Mouse (Mus musculus) intestine, postnatal 0 days (tissue): ENCODE results near the gene Akap8. TPM values are rescaled to one million over a fixed set of nuclear protein-coding genes. Genes with fewer than 3 reads are reported as not detected.

ENCODE experiments used
- ATAC-seq: fragments of 200-750 bp; cut with Nextera tagmentation; 2 replicates; pipeline ENCODE4 v1.8.0; 2017; ENCODE audit warnings: mild to moderate bottlenecking, moderate TSS enrichment, moderate library complexity
- H3K27ac ChIP-seq: fragments of 300-500 bp; sonication (generic); 2 replicates; pipeline ENCODE4 v1.5.1; 2014; ENCODE audit warnings: mild to moderate bottlenecking, low read depth, low read length, moderate library complexity
- H3K27me3 ChIP-seq: fragments of 300-500 bp; sonication (generic); replicated peaks from 2 replicates; pipeline ENCODE4 v1.6.1; 2014; ENCODE audit warnings: low read length, mixed read lengths; ENCODE audit not compliant: control insufficient read depth, insufficient read depth
- H3K36me3 ChIP-seq: fragments of 300-500 bp; sonication (generic); 2 replicates; pipeline ENCODE4 v1.6.1; 2014; ENCODE audit warnings: mild to moderate bottlenecking, moderate library complexity; ENCODE audit not compliant: control insufficient read depth, insufficient read depth
- H3K4me1 ChIP-seq: fragments of 300-500 bp; sonication (generic); replicated peaks from 2 replicates; pipeline ENCODE4 v1.6.1; 2014; ENCODE audit warnings: antibody characterized with exemption, low read length, mixed read lengths; ENCODE audit not compliant: control insufficient read depth, insufficient read depth
- H3K4me2 ChIP-seq: fragments of 300-500 bp; sonication (generic); replicated peaks from 2 replicates; pipeline ENCODE4 v1.6.1; 2014; ENCODE audit warnings: low read depth, mild to moderate bottlenecking, moderate library complexity
- H3K4me3 ChIP-seq: fragments of 300-500 bp; sonication (generic); 2 replicates; pipeline ENCODE4 v1.5.1; 2014; ENCODE audit warnings: low read depth, low read length
- H3K9ac ChIP-seq: fragments of 300-500 bp; sonication (generic); 2 replicates; pipeline ENCODE4 v1.6.1; 2014; ENCODE audit warnings: mild to moderate bottlenecking, low read depth, low read length
- H3K9me3 ChIP-seq: fragments of 300-500 bp; sonication (generic); 2 replicates; pipeline ENCODE4 v1.6.1; 2016; ENCODE audit warnings: mixed run types; ENCODE audit not compliant: control insufficient read depth
- CTCF ChIP-seq: sonication (generic); IDR thresholded peaks from 2 replicates; pipeline ENCODE4 v1.5.1; 2016; ENCODE audit warnings: low read depth, mild to moderate bottlenecking, control low read depth, antibody characterized with exemption, moderate library complexity
- WGBS: fragments of 180-500 bp; shearing (Covaris S2); extraction: QIAGEN DNeasy Blood & Tissue Kit; methylation state at CpG from one replicate; pipeline ENCODE4 v1.1.7; 2014; 5-methylcytosine and 5-hydroxymethylcytosine counted together
- polyA plus RNA-seq: library from polyadenylated mRNA; unstranded; fragments of >200 nt; fragmentation: Nextera tagmentation; extraction: Ambion mirVana; gene quantifications from 2 replicates; pipeline ENCODE4 v1.2.1, GENCODE M21; 2015

Akap8 gene
- 18.3 and 21.9 TPM in 2 replicates for polyA plus RNA-seq

DNA sequence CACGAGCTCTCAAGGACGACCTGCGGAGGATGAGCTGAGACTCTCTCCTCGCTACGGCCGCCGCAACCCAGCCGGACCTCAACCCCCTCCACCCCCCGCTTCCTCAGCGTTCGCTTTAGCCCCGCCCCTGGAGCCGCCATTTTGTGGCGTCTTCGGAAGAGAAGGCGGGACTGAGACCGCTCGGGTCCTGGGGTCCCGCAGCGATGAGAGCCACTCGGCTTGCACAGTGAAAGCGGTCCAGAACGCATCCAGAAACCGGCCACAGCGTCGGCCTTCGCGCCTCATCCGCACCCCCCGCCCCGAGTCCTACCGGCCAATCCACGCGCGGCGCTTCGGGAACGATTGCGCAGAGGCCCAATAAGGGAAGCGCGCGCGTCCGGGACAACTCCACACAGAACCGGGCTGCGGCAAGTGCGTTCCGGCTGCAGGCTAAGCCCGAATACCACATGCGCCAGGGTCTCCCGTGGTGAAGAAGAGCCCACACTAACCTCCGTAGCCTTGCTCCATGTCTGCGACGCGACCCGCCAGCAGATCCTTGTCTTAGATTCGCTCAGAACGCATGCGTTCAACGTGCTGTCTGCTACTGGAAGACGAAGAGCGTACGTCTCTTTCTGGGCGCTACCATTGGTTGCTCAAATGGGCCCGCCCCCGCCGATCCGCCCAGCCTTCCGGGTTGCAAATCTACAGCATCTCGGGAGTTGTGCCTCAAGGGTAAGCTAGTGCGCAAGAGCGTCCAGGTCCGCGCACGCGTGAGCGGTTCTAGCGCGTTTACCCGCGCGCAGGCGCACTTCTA, at the start of gene Akap8:
TSS of gene Akap8 (minus strand) at position 642 of the 793 bp plus-strand sequence.
- Histone ChIP-seq H3K36me3 (peaks cover 23% of the 10 kb centered on the region), H3K27me3 (no peaks in the 10 kb centered on the region), H3K9ac (peak within 1 kb of the TSS; percentile 81), H3K4me3 (peak within 1 kb of the TSS; percentile 93), H3K4me1 (no peaks in the 10 kb centered on the region), H3K4me2 (peak within 1 kb of the TSS; percentile 85), H3K27ac (peak within 1 kb of the TSS; percentile 93), H3K9me3 (no peaks in the 10 kb centered on the region)
- WGBS = under 1% methylated on average over 83 of the region's 83 CpGs
- no peak; the same call in 1 of the 2 replicates for TF ChIP-seq CTCF
- peak; percentile 97 for ATAC-seq

DNA sequence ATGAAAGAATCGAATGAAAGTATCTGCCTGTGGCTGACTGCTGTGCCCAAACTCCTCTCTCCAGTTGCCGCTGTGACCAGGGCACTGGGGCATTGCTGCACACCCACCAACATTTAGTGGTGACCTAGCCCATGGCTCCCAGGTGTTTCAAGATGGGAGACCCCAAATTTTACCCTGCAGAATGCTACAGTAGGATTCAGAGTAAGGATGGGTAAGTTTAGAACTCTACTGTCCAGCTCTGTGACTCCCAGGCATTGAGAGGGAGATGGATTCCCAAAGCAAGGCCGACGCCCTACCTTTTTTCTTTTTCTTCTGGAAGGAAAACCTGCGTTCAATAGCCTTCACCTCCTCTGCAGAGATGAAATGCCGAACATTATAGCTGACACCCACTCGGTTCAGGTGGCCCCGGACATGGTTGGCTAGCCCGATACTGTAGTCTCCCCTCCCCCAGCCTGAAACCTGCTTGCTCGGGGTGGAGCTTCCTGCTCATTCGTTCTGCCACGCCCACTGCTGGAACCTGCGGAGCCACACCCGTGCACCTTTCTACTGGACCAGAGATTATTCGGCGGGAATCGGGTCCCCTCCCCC, 48.0 kb upstream of the Akap8 start:
- no peak overlapping the region for H3K27ac ChIP-seq
- H3K4me2 ChIP-seq = peak overlapping the region; percentile 52
- no peak for TF ChIP-seq CTCF
- H3K4me1 ChIP-seq = no peaks in the 10 kb centered on the region
- 18% methylated on average over 11 of the region's 17 CpGs for WGBS
- peak; percentile 73 for ATAC-seq
- H3K27me3 ChIP-seq = no peaks in the 10 kb centered on the region
- peak overlapping the region; percentile 0; the same call in 1 of the 2 replicates for H3K9ac ChIP-seq
- H3K9me3 ChIP-seq = no peaks in the 10 kb centered on the region
- H3K4me3 ChIP-seq = peak overlapping the region; percentile 28
- H3K36me3 ChIP-seq = 0 out of 2 replicates have a peak, but pooled peaks cover 7% of the 10 kb centered on the region

DNA sequence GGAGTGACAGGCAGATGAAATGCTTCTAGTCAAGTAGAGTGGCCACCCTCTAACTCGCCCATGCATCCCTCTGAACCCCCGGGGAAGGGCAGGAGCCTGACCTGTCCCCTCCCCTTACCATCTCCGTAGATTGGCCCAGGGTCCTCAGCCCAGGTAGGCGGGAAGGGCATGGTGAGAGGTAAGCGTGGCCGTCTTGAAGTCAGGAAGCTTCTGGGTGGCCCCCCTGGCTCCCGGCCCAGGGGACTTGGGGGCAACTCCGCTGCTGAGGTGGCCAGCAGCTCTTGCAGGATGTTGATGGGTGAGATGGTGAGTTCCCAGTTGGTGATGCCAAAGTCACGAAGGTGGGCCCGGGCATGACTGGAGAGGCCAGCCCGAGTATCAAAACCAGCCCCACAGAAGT, 46.7 kb upstream of the Akap8 start:
- H3K36me3 ChIP-seq = 0 out of 2 replicates have a peak, but pooled peaks cover 7% of the 10 kb centered on the region

DNA sequence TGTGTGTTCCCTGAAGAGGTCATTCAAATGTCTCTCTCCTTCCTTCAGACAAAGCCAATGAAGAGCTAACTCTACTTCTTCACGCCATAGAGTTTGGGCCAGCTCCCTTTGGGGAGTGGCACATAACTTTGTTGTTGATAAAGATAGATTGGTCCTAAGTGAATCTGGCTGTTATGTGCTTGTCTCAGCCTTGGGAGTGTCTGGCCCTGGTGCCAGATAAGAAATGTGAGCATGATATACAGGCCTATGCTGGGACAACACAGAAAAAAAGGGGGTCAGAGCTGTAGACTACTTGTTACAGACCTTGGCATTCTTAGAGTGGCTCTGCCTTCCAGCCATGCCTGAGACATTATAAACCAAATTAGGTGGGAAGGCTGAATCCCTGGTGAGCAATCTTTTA, 44.3 kb upstream of the Akap8 start:
- no peak for ATAC-seq
- Histone ChIP-seq H3K27me3 (no peaks in the 10 kb centered on the region), H3K9me3 (no peaks in the 10 kb centered on the region), H3K27ac (no peak overlapping the region), H3K36me3 (peaks cover 24% of the 10 kb centered on the region; the same call in 1 of the 2 replicates), H3K9ac (no peak overlapping the region), H3K4me2 (no peak overlapping the region), H3K4me1 (peaks cover 5% of the 10 kb centered on the region), H3K4me3 (no peak overlapping the region)
- no peak for TF ChIP-seq CTCF
- WGBS = 36% methylated on average over 1 of the region's 1 CpGs

More for the DNA sequence above, 46.7 kb upstream of the Akap8 start:
- no peaks in the 10 kb centered on the region for H3K9me3 ChIP-seq
- peaks cover 3% of the 10 kb centered on the region for H3K4me1 ChIP-seq
- H3K4me3 ChIP-seq = no peak overlapping the region
- no peak overlapping the region for H3K4me2 ChIP-seq
- WGBS = 86% methylated on average over 11 of the region's 11 CpGs
- no peak for ATAC-seq
- no peak overlapping the region for H3K9ac ChIP-seq
- H3K27ac ChIP-seq = no peak overlapping the region
- no peak for TF ChIP-seq CTCF
- H3K27me3 ChIP-seq = no peaks in the 10 kb centered on the region

DNA sequence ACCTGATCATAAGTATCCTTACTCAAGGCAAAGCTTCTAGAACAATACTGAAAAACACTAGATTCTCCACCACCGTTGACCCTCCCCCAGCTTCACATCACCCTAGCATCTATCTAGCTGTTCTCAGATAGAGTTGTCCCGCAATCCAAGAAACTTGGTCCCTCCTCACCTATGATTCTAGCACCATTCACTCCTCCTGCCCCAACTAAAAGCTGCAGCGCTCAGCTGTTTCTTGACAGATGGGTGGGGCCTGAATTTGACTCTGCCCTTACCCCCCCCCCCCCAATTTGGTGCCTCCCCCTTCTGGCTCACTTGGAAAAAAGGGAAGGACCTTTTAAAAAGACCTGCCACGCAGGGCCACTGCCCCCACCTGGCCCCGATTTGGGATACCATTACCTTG, 43.8 kb upstream of the Akap8 start:
- H3K27me3 ChIP-seq = no peaks in the 10 kb centered on the region
- 49% methylated on average over 5 of the region's 5 CpGs for WGBS
- H3K4me3 ChIP-seq = peak overlapping the region; percentile 97
- H3K27ac ChIP-seq = no peak overlapping the region
- peaks cover 28% of the 10 kb centered on the region; the same call in 1 of the 2 replicates for H3K36me3 ChIP-seq
- H3K4me2 ChIP-seq = peak overlapping the region; percentile 80
- no peaks in the 10 kb centered on the region for H3K9me3 ChIP-seq
- ATAC-seq = no peak
- H3K4me1 ChIP-seq = peaks cover 5% of the 10 kb centered on the region
- H3K9ac ChIP-seq = 0 out of 2 replicates have a peak overlapping the region, but pooled peaks have one; percentile 95
- no peak for TF ChIP-seq CTCF

DNA sequence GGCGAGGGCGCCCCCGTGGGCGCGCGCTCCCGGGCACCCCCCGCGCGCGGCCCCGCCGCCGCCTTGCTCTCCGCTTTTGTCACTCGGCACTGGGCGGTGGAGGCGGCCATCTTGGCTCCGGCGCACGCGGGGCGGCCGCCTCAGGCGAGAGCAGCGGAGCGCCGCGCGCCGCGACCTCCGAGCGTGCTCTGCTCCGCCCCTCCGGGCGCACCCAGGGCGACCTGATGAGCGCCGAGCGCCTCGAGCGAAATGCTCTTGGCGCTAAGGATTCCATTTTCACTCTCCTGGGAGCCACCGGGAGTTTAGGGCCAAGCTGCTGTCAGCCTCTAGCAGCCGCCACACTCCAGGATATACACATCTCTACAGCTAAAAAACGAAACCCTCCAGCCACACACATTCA, 43.3 kb upstream of the Akap8 start:
- Histone ChIP-seq H3K27me3 (no peaks in the 10 kb centered on the region), H3K4me2 (peak overlapping the region; percentile 80), H3K9ac (peak overlapping the region; percentile 95), H3K4me3 (peak overlapping the region; percentile 97), H3K9me3 (no peaks in the 10 kb centered on the region), H3K27ac (0 out of 2 replicates have a peak overlapping the region, but pooled peaks have one; percentile 41), H3K36me3 (peaks cover 33% of the 10 kb centered on the region; the same call in 1 of the 2 replicates), H3K4me1 (peaks cover 5% of the 10 kb centered on the region)
- TF ChIP-seq CTCF = peak; percentile 35; the same call in 1 of the 2 replicates
- WGBS = under 1% methylated on average over 35 of the region's 47 CpGs
- ATAC-seq = peak; percentile 92
